Mouse (Mus musculus) ovary, postnatal 36 days (tissue): ENCODE results near the gene Avil.

Experiments
- DNase-seq: peaks from one replicate; pipeline ENCODE4 v3.0.0; 2022; ENCODE audit warnings: low spot score, mixed read lengths

Gene Avil

GRCm38 (mm10) chr10:127000529-127000928 lies at the start of gene Avil:
Gene Avil, plus strand, starts transcription at chr10:127000709.
- DNase-seq = no peak

- DNase-seq = no peak
Observed at GRCm38 (mm10) chr10:126952375-126952774, 48.1 kb upstream of the Avil start.

- no peak for DNase-seq
Observed at GRCm38 (mm10) chr10:126953029-126953471, 47.5 kb upstream of the Avil start.

- no peak for DNase-seq
Observed at GRCm38 (mm10) chr10:126956692-126957358, 43.7 kb upstream of the Avil start.

GRCm38 (mm10) chr10:126957359-126958107 lies 43.0 kb upstream of the Avil start:
- peak; percentile 58 for DNase-seq

GRCm38 (mm10) chr10:126960496-126960895 lies 40.0 kb upstream of the Avil start:
- DNase-seq = no peak

GRCm38 (mm10) chr10:126961757-126962156 lies 38.8 kb upstream of the Avil start:
- peak; percentile 43 for DNase-seq

GRCm38 (mm10) chr10:126962271-126962965 lies 38.1 kb upstream of the Avil start:
- peak; percentile 48 for DNase-seq

GRCm38 (mm10) chr10:126962966-126963330 lies 37.6 kb upstream of the Avil start:
- DNase-seq = peak; percentile 40

GRCm38 (mm10) chr10:126963821-126964220 lies 36.7 kb upstream of the Avil start:
- DNase-seq = no peak

GRCm38 (mm10) chr10:126971363-126972050 lies 29.0 kb upstream of the Avil start:
- DNase-seq = no peak

GRCm38 (mm10) chr10:126972051-126972725 lies 28.3 kb upstream of the Avil start:
- DNase-seq = peak; percentile 57

GRCm38 (mm10) chr10:126972988-126973387 lies 27.5 kb upstream of the Avil start:
- no peak for DNase-seq

- DNase-seq = no peak
Observed at GRCm38 (mm10) chr10:126975706-126976105, 24.8 kb upstream of the Avil start.

- no peak for DNase-seq
Observed at GRCm38 (mm10) chr10:126977076-126977475, 23.4 kb upstream of the Avil start.

GRCm38 (mm10) chr10:126978277-126978994 lies 22.1 kb upstream of the Avil start, which contains the start of gene Ctdsp2:
Gene Ctdsp2, plus strand, starts transcription at chr10:126978717.
- peak; percentile 100 for DNase-seq

- peak; percentile 72 for DNase-seq
Observed at GRCm38 (mm10) chr10:126979121-126979635, 21.3 kb upstream of the Avil start.

GRCm38 (mm10) chr10:126979636-126980151 lies 20.8 kb upstream of the Avil start:
- DNase-seq = peak; percentile 55

- DNase-seq = peak; percentile 37
Observed at GRCm38 (mm10) chr10:126980221-126980932, 20.1 kb upstream of the Avil start.
